Comparison of ENCODE assay signal across 10 mouse cellular contexts in genomic region chr9:66697355-66698140, GRCm38 (mm10). TPM values are rescaled to one million over a fixed set of nuclear protein-coding genes. Genes with fewer than 3 reads are reported as not detected.
DNase-seq lines count a peak whose midpoint lies in the region; TF ChIP-seq lines count a peak whose summit lies in the region.
"Had no signal": no experiment of that assay in that cellular context is flagged by ENCODE, and none has a peak within 500 bp of the region (broad histone marks: within the 10 kb centered on the region; RNA-seq: fewer than 3 reads in every experiment).

No protein-coding gene starts in this region.

- H3K27ac ChIP-seq in thymus, adult 2 months (ENCODE audit: control insufficient read depth, insufficient read depth, low read length) = no peak overlapping the region
- H3K27ac ChIP-seq: limb, embryonic 15.5 days had no signal

- H3K4me1 ChIP-seq in thymus, adult 2 months (replicated peaks; ENCODE audit: control insufficient read depth, insufficient read depth, low read length) = no peaks in the 10 kb centered on the region
- H3K4me1 ChIP-seq: limb, embryonic 15.5 days had no signal

- TF ChIP-seq CTCF in thymus, adult 2 months (IDR thresholded peaks at IDR 0.05; ENCODE audit: borderline replicate concordance, control insufficient read depth, extremely low read depth, insufficient read depth, low read length, poor library complexity) = no peak

- no peak for TF ChIP-seq POLR2A in thymus, adult 2 months (IDR thresholded peaks at IDR 0.05; ENCODE audit: control insufficient read depth, extremely low read depth, insufficient read depth, low read length, poor library complexity)

- H3K36me3 ChIP-seq in thymus, adult 2 months (ENCODE audit: control insufficient read depth, insufficient read depth, low read length) = no peaks in the 10 kb centered on the region
- H3K36me3 ChIP-seq: limb, embryonic 15.5 days had no signal

- no peak overlapping the region for H3K4me3 ChIP-seq in thymus, adult 2 months (ENCODE audit: control insufficient read depth, insufficient read depth, low read length)
- H3K4me3 ChIP-seq: limb, embryonic 15.5 days had no signal

- intact Hi-C loops in left cerebral cortex, postnatal 36 days (cut with DNase I) = loop anchor here (5.0 kb wide), 1 partner anchor 90 kb away; no protein-coding TSS in a partner anchor

- H3K27me3 ChIP-seq in thymus, adult 2 months (ENCODE audit: control insufficient read depth, insufficient read depth, low read length) = no peaks in the 10 kb centered on the region
- H3K27me3 ChIP-seq: limb, embryonic 15.5 days had no signal

- DNase-seq in 3T3-L1 (ENCODE audit: low read depth, low spot score) = peak; percentile 13
- peak; percentile 39 for DNase-seq in adrenal gland, postnatal 14 days
- peak; percentile 81 for DNase-seq in kidney, postnatal 10 days
- DNase-seq in lung, postnatal 14 days = peak; percentile 25
- DNase-seq in thymus, adult 2 months = no peak
- DNase-seq in left cerebral cortex, postnatal 36 days (ENCODE audit: low spot score in 2 of 2) = no peak
- DNase-seq in thymus, postnatal 4 days = no peak
- DNase-seq in left cerebral cortex, adult 8-10 months (ENCODE audit: low spot score in 2 of 2) = no peak
- DNase-seq: gastrocnemius, postnatal 14 days had no signal

- 87% methylated on average over 7 of the region's 7 CpGs for WGBS in thymus, adult 2 months

RNA-seq across cellular contexts. Expression of gene Car12, which starts 15.9 kb away (rescaled TPM):
- total RNA-seq in adrenal gland, postnatal 14 days (2021) = 0.33 and 0.49 TPM in 2 replicates
- polyA plus RNA-seq in thymus, adult 2 months (2012; rRNA removed) = 4.9 and 5.7 TPM in 2 replicates
- total RNA-seq in left cerebral cortex, postnatal 36 days (2021) = 10 to 100 TPM in 1 of 2 experiments, 1 to 10 TPM in 1; 8.7 to 15.4 TPM
- 10 to 100 TPM; 17.6 to 23.6 (median 19.3) TPM for total RNA-seq in left cerebral cortex, adult 8-10 months (2022)

Comparison
In these comparisons a context has a peak if more than half of its experiments do, and no peak if none do; other contexts are left out.
1. DNase-seq: peak in 3T3-L1 (single experiment), adrenal gland, postnatal 14 days (single experiment), kidney, postnatal 10 days (single experiment) and lung, postnatal 14 days (single experiment); none in thymus, adult 2 months (single experiment), left cerebral cortex, postnatal 36 days (0 of 2), thymus, postnatal 4 days (single experiment) and left cerebral cortex, adult 8-10 months (0 of 2).